ENCODE assay signal across 8 mouse cellular contexts in genomic region chr10:26695212-26695933, GRCm38 (mm10). TPM values are rescaled to one million over a fixed set of nuclear protein-coding genes. Genes with fewer than 3 reads are reported as not detected.
DNase-seq lines count a peak whose midpoint lies in the region; ATAC-seq and TF ChIP-seq lines count a peak whose summit lies in the region.

No protein-coding gene starts in this region.

- no peaks in the 10 kb centered on the region for H3K9me3 ChIP-seq in E14TG2a.4 (ENCODE audit: low read length)
- H3K9me3 ChIP-seq in forebrain, embryonic 13.5 days (replicated peaks) = no peaks in the 10 kb centered on the region
- no peaks in the 10 kb centered on the region for H3K9me3 ChIP-seq in intestine, postnatal 0 days (ENCODE audit: control insufficient read depth)
- H3K9me3 ChIP-seq in liver, embryonic 13.5 days (replicated peaks) = no peaks in the 10 kb centered on the region

- peak overlapping the region; percentile 77 for H3K4me3 ChIP-seq in E14TG2a.4 (replicated peaks; ENCODE audit: low read length)
- H3K4me3 ChIP-seq in forebrain, embryonic 13.5 days = peak overlapping the region; percentile 42
- peak overlapping the region; percentile 26 for H3K4me3 ChIP-seq in intestine, postnatal 0 days (ENCODE audit: low read depth, low read length)
- H3K4me3 ChIP-seq in liver, embryonic 13.5 days (replicated peaks) = peak overlapping the region; percentile 37

- peak; percentile 49; the same call in 1 of the 2 replicates for ATAC-seq in cerebellum, adult (ENCODE audit: insufficient number of reproducible peaks, low FRiP score, low TSS enrichment)
- ATAC-seq in forebrain, embryonic 13.5 days = peak; percentile 96
- ATAC-seq in intestine, postnatal 0 days = no peak
- ATAC-seq in liver, embryonic 13.5 days (ENCODE audit: low read depth) = no peak
- ATAC-seq in activated CD4-positive, CD25-positive, alpha-beta regulatory T cell, adult 4 months = no peak

- H3K4me2 ChIP-seq in forebrain, embryonic 13.5 days = peak overlapping the region; percentile 67
- H3K4me2 ChIP-seq in intestine, postnatal 0 days (replicated peaks; ENCODE audit: low read depth) = peak overlapping the region; percentile 61
- peak overlapping the region; percentile 59 for H3K4me2 ChIP-seq in liver, embryonic 13.5 days

- H3K27ac ChIP-seq in forebrain, embryonic 13.5 days = peak overlapping the region; percentile 11
- H3K27ac ChIP-seq in intestine, postnatal 0 days (ENCODE audit: low read depth, low read length) = no peak overlapping the region
- no peak overlapping the region for H3K27ac ChIP-seq in liver, embryonic 13.5 days

- no peak for TF ChIP-seq CTCF in E14TG2a.4 (conservative IDR thresholded peaks at IDR 0.05; ENCODE audit: low read length)
- no peak for TF ChIP-seq CTCF in intestine, postnatal 0 days (IDR thresholded peaks at IDR 0.05; ENCODE audit: low read depth)

- H3K36me3 ChIP-seq in E14TG2a.4 (ENCODE audit: insufficient read depth, low read length) = no peaks in the 10 kb centered on the region
- H3K36me3 ChIP-seq in forebrain, embryonic 13.5 days (ENCODE audit: poor library complexity, severe bottlenecking) = no peaks in the 10 kb centered on the region
- no peaks in the 10 kb centered on the region for H3K36me3 ChIP-seq in intestine, postnatal 0 days (ENCODE audit: control insufficient read depth, insufficient read depth)
- no peaks in the 10 kb centered on the region for H3K36me3 ChIP-seq in liver, embryonic 13.5 days

- H3K9ac ChIP-seq in forebrain, embryonic 13.5 days = peak overlapping the region; percentile 60
- H3K9ac ChIP-seq in intestine, postnatal 0 days (ENCODE audit: low read depth, low read length) = no peak overlapping the region
- H3K9ac ChIP-seq in liver, embryonic 13.5 days = no peak overlapping the region

- DNase-seq in cerebellum, adult 11-12 months = no peak
- no peak for DNase-seq in liver, embryonic 13.5 days
- DNase-seq in retina, postnatal 7 days (ENCODE audit: low read depth, low spot score) = peak; percentile 13

- peaks cover 24% of the 10 kb centered on the region for H3K27me3 ChIP-seq in E14TG2a.4 (ENCODE audit: insufficient read depth, low read length)
- no peaks in the 10 kb centered on the region for H3K27me3 ChIP-seq in forebrain, embryonic 13.5 days
- H3K27me3 ChIP-seq in intestine, postnatal 0 days (replicated peaks; ENCODE audit: control insufficient read depth, insufficient read depth, low read length) = no peaks in the 10 kb centered on the region
- peaks cover 9% of the 10 kb centered on the region; the same call in 1 of the 2 replicates for H3K27me3 ChIP-seq in liver, embryonic 13.5 days

- WGBS in forebrain, embryonic 13.5 days = 3% methylated on average over 25 of the region's 25 CpGs
- 5% methylated on average over 25 of the region's 25 CpGs for WGBS in intestine, postnatal 0 days
- 4% methylated on average over 25 of the region's 25 CpGs for WGBS in liver, embryonic 13.5 days (ENCODE audit: insufficient replicate concordance)

- H3K4me1 ChIP-seq in E14TG2a.4 (replicated peaks; ENCODE audit: low read depth, low read length) = peaks cover 3% of the 10 kb centered on the region
- H3K4me1 ChIP-seq in forebrain, embryonic 13.5 days = no peaks in the 10 kb centered on the region
- H3K4me1 ChIP-seq in intestine, postnatal 0 days (replicated peaks; ENCODE audit: control insufficient read depth, insufficient read depth, low read length) = no peaks in the 10 kb centered on the region
- 0 out of 2 replicates have a peak, but pooled peaks cover 2% of the 10 kb centered on the region for H3K4me1 ChIP-seq in liver, embryonic 13.5 days (replicated peaks)

RNA-seq across cellular contexts. Expression of gene Arhgap18, which starts 57.8 kb away (rescaled TPM):
- 20.3 and 22.5 TPM in 2 replicates for polyA plus RNA-seq in forebrain, embryonic 13.5 days (2015; fragmentation: Nextera tagmentation; extraction: Ambion mirVana)
- polyA plus RNA-seq in intestine, postnatal 0 days (2015; fragmentation: Nextera tagmentation; extraction: Ambion mirVana) = 30.5 TPM in 2 replicates
- polyA plus RNA-seq in liver, embryonic 13.5 days (2015; fragmentation: Nextera tagmentation; extraction: Ambion mirVana) = 7.9 and 10.6 TPM in 2 replicates
- 10 to 100 TPM; 34.7 to 37.5 TPM for polyA plus RNA-seq in activated CD4-positive, CD25-positive, alpha-beta regulatory T cell, adult 4 months (2017; shearing (Covaris generic))

Comparison
In these comparisons a context has a peak if more than half of its experiments do, and no peak if none do; other contexts are left out.
1. ATAC-seq: peak in cerebellum, adult (single experiment) and forebrain, embryonic 13.5 days (single experiment); none in intestine, postnatal 0 days (single experiment), liver, embryonic 13.5 days (single experiment) and activated CD4-positive, CD25-positive, alpha-beta regulatory T cell, adult 4 months (single experiment).
2. H3K4me3 ChIP-seq: peak in every context shown above with its lines; median percentile 77 in E14TG2a.4; 42 in forebrain, embryonic 13.5 days; 37 in liver, embryonic 13.5 days; 26 in intestine, postnatal 0 days.
3. Peak in every context shown above with its lines, with median percentiles within 50 percentile points of each other: H3K4me2 ChIP-seq.